Mouse (Mus musculus) lung, embryonic 15.5 days (tissue): ENCODE measurements around the gene Noxred1. TPM values are rescaled to one million over a fixed set of nuclear protein-coding genes. Genes with fewer than 3 reads are reported as not detected.

ENCODE experiments used
- ATAC-seq: fragments of 200-750 bp; cut with Nextera tagmentation; 2 replicates; pipeline ENCODE4 v1.8.0; 2017; ENCODE audit warnings: moderate number of reproducible peaks, borderline replicate concordance; ENCODE audit not compliant: low FRiP score, low TSS enrichment; ENCODE audit errors: extremely low read depth
- H3K27ac ChIP-seq: fragments of 300-500 bp; sonication (generic); 2 replicates; pipeline ENCODE4 v1.5.1; 2015; ENCODE audit warnings: moderate library complexity, mild to moderate bottlenecking, inconsistent platforms
- H3K27me3 ChIP-seq: fragments of 300-500 bp; sonication (generic); 2 replicates; pipeline ENCODE4 v1.6.1; 2015; ENCODE audit warnings: inconsistent platforms
- H3K36me3 ChIP-seq: fragments of 300-500 bp; sonication (generic); 2 replicates; pipeline ENCODE4 v1.6.1; 2015; ENCODE audit warnings: inconsistent platforms
- H3K4me1 ChIP-seq: fragments of 300-500 bp; sonication (generic); 2 replicates; pipeline ENCODE4 v1.6.1; 2015; ENCODE audit warnings: inconsistent platforms
- H3K4me2 ChIP-seq: fragments of 300-500 bp; sonication (generic); 2 replicates; pipeline ENCODE4 v1.6.1; 2015; ENCODE audit warnings: inconsistent platforms, mild to moderate bottlenecking, moderate library complexity
- H3K4me3 ChIP-seq: fragments of 300-500 bp; sonication (generic); 2 replicates; pipeline ENCODE4 v1.5.1; 2015; ENCODE audit warnings: mild to moderate bottlenecking, inconsistent platforms
- H3K9ac ChIP-seq: fragments of 300-500 bp; sonication (generic); 2 replicates; pipeline ENCODE4 v1.6.1; 2015; ENCODE audit warnings: inconsistent platforms
- H3K9me3 ChIP-seq: fragments of 300-500 bp; sonication (generic); 2 replicates; pipeline ENCODE4 v1.6.1; 2016; ENCODE audit warnings: inconsistent platforms
- WGBS: fragments of 180-500 bp; shearing (Covaris S2); methylation state at CpG from one replicate; pipeline ENCODE4 v1.1.7; 2015; 5-methylcytosine and 5-hydroxymethylcytosine counted together
- microRNA-seq: library from miRNA; unstranded; fragments of <30 nt; microRNA quantifications from one replicate; pipeline ENCODE4, GENCODE M21; 2016
- polyA plus RNA-seq: library from polyadenylated mRNA; unstranded; fragments of >200 nt; fragmentation: Nextera tagmentation; extraction: Ambion mirVana; gene quantifications from 2 replicates; pipeline ENCODE4 v1.2.1, GENCODE M21; 2015

Noxred1 gene
- polyA plus RNA-seq, 1 experiment from 2014 or later, result 0.39 TPM

GRCm38 (mm10) chr12:87193008-87193407 lies 45.5 kb downstream of the Noxred1 start:
- H3K4me3 ChIP-seq, result no peak overlapping the region
- no peaks in the 10 kb centered on the region for H3K27me3 ChIP-seq
- ATAC-seq, result no peak
- H3K36me3 ChIP-seq, result no peaks in the 10 kb centered on the region
- no peak overlapping the region for H3K27ac ChIP-seq
- no peak overlapping the region for H3K9ac ChIP-seq
- no peaks in the 10 kb centered on the region for H3K9me3 ChIP-seq
- WGBS, result 86% methylated on average over 3 of the region's 3 CpGs
- H3K4me1 ChIP-seq, result no peaks in the 10 kb centered on the region
- no peak overlapping the region for H3K4me2 ChIP-seq

- Histone ChIP-seq H3K27me3 (no peaks in the 10 kb centered on the region), H3K27ac (no peak overlapping the region), H3K4me1 (no peaks in the 10 kb centered on the region), H3K9me3 (no peaks in the 10 kb centered on the region), H3K36me3 (no peaks in the 10 kb centered on the region), H3K4me2 (no peak overlapping the region), H3K9ac (no peak overlapping the region), H3K4me3 (no peak overlapping the region)
- no peak for ATAC-seq
- WGBS, result 93% methylated on average over 4 of the region's 4 CpGs
Observed at GRCm38 (mm10) chr12:87177631-87178030, 60.9 kb downstream of the Noxred1 start.

GRCm38 (mm10) chr12:87175194-87175946 lies 63.2 kb downstream of the Noxred1 start:
- Histone ChIP-seq H3K4me2 (no peak overlapping the region), H3K9ac (no peak overlapping the region), H3K4me3 (no peak overlapping the region), H3K9me3 (no peaks in the 10 kb centered on the region), H3K27me3 (no peaks in the 10 kb centered on the region), H3K4me1 (no peaks in the 10 kb centered on the region), H3K36me3 (peaks cover 11% of the 10 kb centered on the region), H3K27ac (no peak overlapping the region)
- WGBS, result 75% methylated on average over 4 of the region's 4 CpGs
- ATAC-seq, result no peak

Small RNA genes within 50 kb of the gene (microRNA-seq; reads per million reads assigned to microRNA genes)
- gene Gm47293, result not detected

Other genes starting within 250 kb of the Noxred1 start
- gene Zdhhc22, start 248.3 kb downstream of the Noxred1 start, polyA plus RNA-seq, result 0.12 TPM in 1 of 2 replicates, not detected in the other
- gene Tmem63c, start 217.4 kb downstream of the Noxred1 start, polyA plus RNA-seq, result 0.06 and 0.07 TPM in 2 replicates
- 6.4 and 7.1 TPM in 2 replicates for gene Ngb, start 136.2 kb downstream of the Noxred1 start, polyA plus RNA-seq
- gene Gstz1, start 91.6 kb downstream of the Noxred1 start, polyA plus RNA-seq, result 33.3 and 34.4 TPM in 2 replicates
- 16.4 and 16.8 TPM in 2 replicates for gene Pomt2, start 90.8 kb downstream of the Noxred1 start, polyA plus RNA-seq
- gene Samd15, start 39.0 kb downstream of the Noxred1 start, polyA plus RNA-seq, result 1.3 and 1.9 TPM in 2 replicates
- 2.2 and 2.6 TPM in 2 replicates for gene Tmed8, start 38.3 kb downstream of the Noxred1 start, polyA plus RNA-seq
- 40.7 and 41.1 TPM in 2 replicates for gene Vipas39, start 27.5 kb upstream of the Noxred1 start, polyA plus RNA-seq
- 219 and 232 TPM in 2 replicates for gene Ahsa1, start 27.7 kb upstream of the Noxred1 start, polyA plus RNA-seq
- gene Ism2, start 61.0 kb upstream of the Noxred1 start, polyA plus RNA-seq, result 0.84 and 1.0 TPM in 2 replicates
- gene Sptlc2, start 149.6 kb upstream of the Noxred1 start, polyA plus RNA-seq, result 95.8 and 105 TPM in 2 replicates
- gene Slirp, start 205.2 kb upstream of the Noxred1 start, polyA plus RNA-seq, result 285 and 321 TPM in 2 replicates
- gene Alkbh1, start 205.3 kb upstream of the Noxred1 start, polyA plus RNA-seq, result 47.5 and 48.0 TPM in 2 replicates
- gene Snw1, start 233.5 kb upstream of the Noxred1 start, polyA plus RNA-seq, result 116 and 118 TPM in 2 replicates